Mouse (Mus musculus): ENCODE results near the gene Hpdl. TPM values are rescaled to one million over a fixed set of nuclear protein-coding genes. Genes with fewer than 3 reads are reported as not detected.
"Not testable (repeated sequence)": the region's sequence is repeated elsewhere in the genome, so short reads cannot be mapped to it uniquely, and the experiment has no call there.

Gene Hpdl
- polyA plus RNA-seq, 1 experiment: 7.3 TPM

DNA sequence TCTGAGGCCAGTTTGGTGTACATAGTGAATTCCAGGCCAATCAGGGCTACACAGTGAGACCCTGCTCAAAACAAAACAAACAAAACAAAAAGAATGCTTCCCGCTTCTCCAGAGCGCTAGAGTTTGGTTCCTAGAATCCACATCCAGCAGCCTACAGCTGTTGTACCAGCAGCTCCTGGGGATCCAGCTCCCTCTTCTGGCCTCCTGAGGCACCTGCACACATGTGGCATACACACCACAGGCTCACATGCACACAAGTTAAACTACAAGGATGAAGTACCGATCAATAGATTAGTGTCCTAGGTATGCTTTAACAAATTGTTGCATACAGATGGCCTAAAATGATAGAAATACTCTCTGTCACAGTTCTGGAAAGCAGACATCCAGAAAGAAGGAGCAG lies 22.8 kb upstream of the Hpdl start:
- TF ChIP-seq POLR2A (IDR thresholded peaks at IDR 0.05; ENCODE audit: low read depth, low read length) (no peak), CTCF (IDR thresholded peaks at IDR 0.05; ENCODE audit: extremely low read depth, insufficient read length, insufficient replicate concordance, low read depth, low read length) (no peak)
- Histone ChIP-seq H3K27me3 (ENCODE audit: control insufficient read depth, insufficient read depth, low read length) (no peaks in the 10 kb centered on the region), H3K4me1 (ENCODE audit: control insufficient read depth, insufficient read depth, insufficient read length, low read length) (no peaks in the 10 kb centered on the region; the same call in 1 of the 2 replicates), H3K27ac (ENCODE audit: insufficient read depth, low read depth, low read length) (no peak overlapping the region), H3K36me3 (ENCODE audit: control insufficient read depth, insufficient read depth, low read length) (no peaks in the 10 kb centered on the region), H3K4me3 (ENCODE audit: low read depth, low read length) (no peak overlapping the region)
- WGBS: 93% methylated on average over 3 of the region's 3 CpGs

GRCm38 (mm10) chr4:116840841-116841240 lies 19.3 kb upstream of the Hpdl start:
- Histone ChIP-seq H3K27ac (ENCODE audit: insufficient read depth, low read depth, low read length) (no peak overlapping the region), H3K4me1 (ENCODE audit: control insufficient read depth, insufficient read depth, insufficient read length, low read length) (no peaks in the 10 kb centered on the region; the same call in 1 of the 2 replicates), H3K4me3 (ENCODE audit: low read depth, low read length) (no peak overlapping the region), H3K27me3 (ENCODE audit: control insufficient read depth, insufficient read depth, low read length) (no peaks in the 10 kb centered on the region), H3K36me3 (ENCODE audit: control insufficient read depth, insufficient read depth, low read length) (no peaks in the 10 kb centered on the region)
- TF ChIP-seq CTCF (IDR thresholded peaks at IDR 0.05; ENCODE audit: extremely low read depth, insufficient read length, insufficient replicate concordance, low read depth, low read length) (no peak), POLR2A (IDR thresholded peaks at IDR 0.05; ENCODE audit: low read depth, low read length) (no peak)
- 80% methylated on average over 6 of the region's 6 CpGs for WGBS

DNA sequence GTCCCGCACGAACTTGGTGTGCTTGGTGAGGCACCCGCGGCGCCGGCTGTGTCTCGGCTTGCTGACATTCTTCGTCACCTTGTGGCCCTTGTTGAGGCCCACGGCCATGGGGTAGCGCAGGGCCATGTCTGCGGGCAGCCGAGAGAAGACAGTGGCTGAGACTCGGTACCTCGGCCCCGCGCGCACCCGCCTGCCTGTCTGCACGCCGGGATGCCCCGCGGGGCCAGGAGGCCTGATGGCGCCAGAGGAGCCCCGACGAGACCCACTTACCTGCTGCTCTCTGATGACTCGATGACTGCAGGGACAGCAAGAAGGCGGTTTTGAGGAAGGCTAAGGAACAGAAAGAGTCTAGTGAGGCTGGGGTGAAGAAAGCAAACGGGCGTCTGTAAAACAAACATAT lies 18.6 kb upstream of the Hpdl start:
- WGBS: 48% methylated on average over 27 of the region's 29 CpGs
- H3K4me1 ChIP-seq (ENCODE audit: control insufficient read depth, insufficient read depth, insufficient read length, low read length); H3K27ac ChIP-seq (ENCODE audit: insufficient read depth, low read depth, low read length); H3K36me3 ChIP-seq (ENCODE audit: control insufficient read depth, insufficient read depth, low read length); H3K27me3 ChIP-seq (ENCODE audit: control insufficient read depth, insufficient read depth, low read length); H3K4me3 ChIP-seq (ENCODE audit: low read depth, low read length): not testable (repeated sequence)

GRCm38 (mm10) chr4:116838999-116839398 lies 17.5 kb upstream of the Hpdl start:
- Histone ChIP-seq H3K27me3 (ENCODE audit: control insufficient read depth, insufficient read depth, low read length) (no peaks in the 10 kb centered on the region), H3K4me3 (ENCODE audit: low read depth, low read length) (no peak overlapping the region), H3K27ac (ENCODE audit: insufficient read depth, low read depth, low read length) (no peak overlapping the region), H3K4me1 (ENCODE audit: control insufficient read depth, insufficient read depth, insufficient read length, low read length) (no peaks in the 10 kb centered on the region; the same call in 1 of the 2 replicates), H3K36me3 (ENCODE audit: control insufficient read depth, insufficient read depth, low read length) (no peaks in the 10 kb centered on the region)
- 14% methylated on average over 2 of the region's 2 CpGs for WGBS
- TF ChIP-seq POLR2A (IDR thresholded peaks at IDR 0.05; ENCODE audit: low read depth, low read length): no peak
- TF ChIP-seq CTCF (IDR thresholded peaks at IDR 0.05; ENCODE audit: extremely low read depth, insufficient read length, insufficient replicate concordance, low read depth, low read length): no peak

GRCm38 (mm10) chr4:116830070-116830368 lies 8.5 kb upstream of the Hpdl start:
- Histone ChIP-seq H3K4me3 (ENCODE audit: low read depth, low read length) (no peak overlapping the region), H3K4me1 (ENCODE audit: control insufficient read depth, insufficient read depth, insufficient read length, low read length) (peaks cover 8% of the 10 kb centered on the region; the same call in 1 of the 2 replicates), H3K36me3 (ENCODE audit: control insufficient read depth, insufficient read depth, low read length) (no peaks in the 10 kb centered on the region), H3K27ac (ENCODE audit: insufficient read depth, low read depth, low read length) (no peak overlapping the region), H3K27me3 (ENCODE audit: control insufficient read depth, insufficient read depth, low read length) (no peaks in the 10 kb centered on the region)
- no peak for TF ChIP-seq CTCF (IDR thresholded peaks at IDR 0.05; ENCODE audit: extremely low read depth, insufficient read length, insufficient replicate concordance, low read depth, low read length)
- TF ChIP-seq POLR2A (IDR thresholded peaks at IDR 0.05; ENCODE audit: low read depth, low read length): no peak
- WGBS: 50% methylated on average over 6 of the region's 6 CpGs

GRCm38 (mm10) chr4:116829364-116830069 lies 8.0 kb upstream of the Hpdl start:
- WGBS: 42% methylated on average over 6 of the region's 6 CpGs
- H3K27me3 ChIP-seq (ENCODE audit: control insufficient read depth, insufficient read depth, low read length): no peaks in the 10 kb centered on the region
- no peak overlapping the region for H3K4me3 ChIP-seq (ENCODE audit: low read depth, low read length)
- TF ChIP-seq POLR2A (IDR thresholded peaks at IDR 0.05; ENCODE audit: low read depth, low read length) (no peak), CTCF (IDR thresholded peaks at IDR 0.05; ENCODE audit: extremely low read depth, insufficient read length, insufficient replicate concordance, low read depth, low read length) (no peak)
- H3K36me3 ChIP-seq (ENCODE audit: control insufficient read depth, insufficient read depth, low read length): no peaks in the 10 kb centered on the region
- peaks cover 9% of the 10 kb centered on the region; the same call in 1 of the 2 replicates for H3K4me1 ChIP-seq (ENCODE audit: control insufficient read depth, insufficient read depth, insufficient read length, low read length)
- H3K27ac ChIP-seq (ENCODE audit: insufficient read depth, low read depth, low read length): no peak overlapping the region

- Histone ChIP-seq H3K4me1 (ENCODE audit: control insufficient read depth, insufficient read depth, insufficient read length, low read length) (peaks cover 18% of the 10 kb centered on the region; the same call in 1 of the 2 replicates), H3K27ac (ENCODE audit: insufficient read depth, low read depth, low read length) (no peak overlapping the region), H3K4me3 (ENCODE audit: low read depth, low read length) (no peak overlapping the region), H3K27me3 (ENCODE audit: control insufficient read depth, insufficient read depth, low read length) (no peaks in the 10 kb centered on the region), H3K36me3 (ENCODE audit: control insufficient read depth, insufficient read depth, low read length) (no peaks in the 10 kb centered on the region)
- TF ChIP-seq POLR2A (IDR thresholded peaks at IDR 0.05; ENCODE audit: low read depth, low read length): no peak
- peak; percentile 71; the same call in 1 of the 2 replicates for TF ChIP-seq CTCF (IDR thresholded peaks at IDR 0.05; ENCODE audit: extremely low read depth, insufficient read length, insufficient replicate concordance, low read depth, low read length)
- under 1% methylated on average over 4 of the region's 4 CpGs for WGBS
Observed at GRCm38 (mm10) chr4:116827819-116828218, 6.3 kb upstream of the Hpdl start.

All from small intestine, adult 2 months (tissue).